Mouse (Mus musculus): ENCODE measurements around the gene Fam114a2. TPM values are rescaled to one million over a fixed set of nuclear protein-coding genes. Genes with fewer than 3 reads are reported as not detected.
A peak's percentile ranks its signal among the peaks of the same experiment; 100 is the strongest.

Gene Fam114a2
- total RNA-seq, 2 experiments from 2014 or later = 38.3 to 45.4 TPM

- no peak for DNase-seq
These were observed 887 bp upstream of the Fam114a2 start for GRCm38 (mm10) chr11:57519304-57519703.

GRCm38 (mm10) chr11:57518751-57519148 lies 333 bp upstream of the Fam114a2 start:
- no peak for DNase-seq

GRCm38 (mm10) chr11:57516946-57517441 lies 1.4 kb downstream of the Fam114a2 start:
- no peak for DNase-seq

- DNase-seq = no peak
These were observed 3.2 kb downstream of the Fam114a2 start for GRCm38 (mm10) chr11:57515218-57515617.

GRCm38 (mm10) chr11:57506899-57507298 lies 11.5 kb downstream of the Fam114a2 start:
- DNase-seq = no peak

- DNase-seq = no peak
These were observed 15.3 kb downstream of the Fam114a2 start for GRCm38 (mm10) chr11:57503155-57503554.

GRCm38 (mm10) chr11:57498215-57498614 lies 20.2 kb downstream of the Fam114a2 start:
- DNase-seq = no peak

GRCm38 (mm10) chr11:57497701-57498100 lies 20.7 kb downstream of the Fam114a2 start:
- DNase-seq = no peak

GRCm38 (mm10) chr11:57496462-57497039 lies 21.9 kb downstream of the Fam114a2 start:
- no peak for DNase-seq

- no peak for DNase-seq
These were observed 30.0 kb downstream of the Fam114a2 start for GRCm38 (mm10) chr11:57488436-57488835.

- no peak for DNase-seq
These were observed 40.3 kb downstream of the Fam114a2 start for GRCm38 (mm10) chr11:57478077-57478476.

GRCm38 (mm10) chr11:57475119-57475518 lies 43.3 kb downstream of the Fam114a2 start:
- DNase-seq = peak; percentile 51

GRCm38 (mm10) chr11:57474296-57474941 lies 44.0 kb downstream of the Fam114a2 start:
- DNase-seq = no peak

GRCm38 (mm10) chr11:57470979-57471378 lies 47.4 kb downstream of the Fam114a2 start:
- no peak for DNase-seq

- no peak for DNase-seq
These were observed 48.4 kb downstream of the Fam114a2 start for GRCm38 (mm10) chr11:57470056-57470455.

- no peak for DNase-seq
These were observed 49.7 kb downstream of the Fam114a2 start for GRCm38 (mm10) chr11:57468706-57469105.

- DNase-seq = peak; percentile 70
These were observed 51.0 kb downstream of the Fam114a2 start for GRCm38 (mm10) chr11:57467159-57468110.

GRCm38 (mm10) chr11:57465844-57466243 lies 52.6 kb downstream of the Fam114a2 start:
- DNase-seq = no peak

- no peak for DNase-seq
These were observed 53.4 kb downstream of the Fam114a2 start for GRCm38 (mm10) chr11:57465025-57465424.

- peak; percentile 54 for DNase-seq
These were observed 58.7 kb downstream of the Fam114a2 start for GRCm38 (mm10) chr11:57459759-57460158.

- DNase-seq = no peak
These were observed 64.0 kb downstream of the Fam114a2 start for GRCm38 (mm10) chr11:57454421-57454820.

GRCm38 (mm10) chr11:57445237-57445962 lies 73.0 kb downstream of the Fam114a2 start:
- no peak for DNase-seq

All from gastrocnemius, postnatal 10 days (tissue).